Mouse (Mus musculus): Measurements from ENCODE around the gene Ap3d1. TPM values are rescaled to one million over a fixed set of nuclear protein-coding genes. Genes with fewer than 3 reads are reported as not detected.

Gene Ap3d1
- polyA plus RNA-seq, 1 experiment from 2014 or later, result 71.4 TPM

- H3K36me3 ChIP-seq, result peaks cover 51% of the 10 kb centered on the region
- 82% methylated on average over 19 of the region's 19 CpGs for WGBS
- no peaks in the 10 kb centered on the region for H3K9me3 ChIP-seq
- no peak overlapping the region for H3K4me2 ChIP-seq (replicated peaks)
- no peaks in the 10 kb centered on the region for H3K27me3 ChIP-seq (replicated peaks)
- peaks cover 31% of the 10 kb centered on the region for H3K4me1 ChIP-seq (replicated peaks)
- H3K9ac ChIP-seq, result no peak overlapping the region
- H3K4me3 ChIP-seq (replicated peaks), result no peak overlapping the region
- ATAC-seq, result no peak
- H3K27ac ChIP-seq, result no peak overlapping the region
Observed at GRCm38 (mm10) chr10:80666837-80667412, 75.1 kb downstream of the Ap3d1 start.

- no peak for ATAC-seq
- Histone ChIP-seq H3K9me3 (no peaks in the 10 kb centered on the region), H3K27ac (no peak overlapping the region), H3K36me3 (peaks cover 43% of the 10 kb centered on the region), H3K4me2 (replicated peaks) (no peak overlapping the region), H3K27me3 (replicated peaks) (no peaks in the 10 kb centered on the region), H3K4me1 (replicated peaks) (peaks cover 30% of the 10 kb centered on the region), H3K4me3 (replicated peaks) (no peak overlapping the region), H3K9ac (no peak overlapping the region)
- 80% methylated on average over 10 of the region's 10 CpGs for WGBS
Observed at GRCm38 (mm10) chr10:80665981-80666733, 75.9 kb downstream of the Ap3d1 start.

- 67% methylated on average over 4 of the region's 4 CpGs for WGBS
- H3K27ac ChIP-seq, result 0 out of 2 replicates have a peak overlapping the region, but pooled peaks have one; percentile 82
- H3K4me2 ChIP-seq (replicated peaks), result no peak overlapping the region
- H3K27me3 ChIP-seq (replicated peaks), result no peaks in the 10 kb centered on the region
- H3K4me3 ChIP-seq (replicated peaks), result no peak overlapping the region
- H3K9me3 ChIP-seq, result no peaks in the 10 kb centered on the region
- peaks cover 38% of the 10 kb centered on the region for H3K36me3 ChIP-seq
- H3K9ac ChIP-seq, result no peak overlapping the region
- ATAC-seq, result no peak
- H3K4me1 ChIP-seq (replicated peaks), result peaks cover 30% of the 10 kb centered on the region
Observed at GRCm38 (mm10) chr10:80665459-80665858, 76.6 kb downstream of the Ap3d1 start.

GRCm38 (mm10) chr10:80665016-80665380 is 77.1 kb downstream of the Ap3d1 start:
- 11% methylated on average over 10 of the region's 10 CpGs for WGBS
- Histone ChIP-seq H3K4me2 (replicated peaks) (peak overlapping the region; percentile 45), H3K27me3 (replicated peaks) (no peaks in the 10 kb centered on the region), H3K36me3 (peaks cover 34% of the 10 kb centered on the region), H3K9ac (0 out of 2 replicates have a peak overlapping the region, but pooled peaks have one; percentile 18), H3K4me1 (replicated peaks) (peaks cover 30% of the 10 kb centered on the region), H3K9me3 (no peaks in the 10 kb centered on the region), H3K27ac (peak overlapping the region; percentile 82), H3K4me3 (replicated peaks) (no peak overlapping the region)
- peak; percentile 52 for ATAC-seq

GRCm38 (mm10) chr10:80664197-80665015 is 77.7 kb downstream of the Ap3d1 start:
- Histone ChIP-seq H3K4me3 (replicated peaks) (no peak overlapping the region), H3K4me1 (replicated peaks) (peaks cover 30% of the 10 kb centered on the region)

GRCm38 (mm10) chr10:80663485-80664196 is 78.4 kb downstream of the Ap3d1 start:
- Histone ChIP-seq H3K27me3 (replicated peaks) (no peaks in the 10 kb centered on the region), H3K27ac (no peak overlapping the region; the same call in none of the 2 replicates), H3K4me3 (replicated peaks) (no peak overlapping the region), H3K9me3 (no peaks in the 10 kb centered on the region), H3K4me1 (replicated peaks) (peaks cover 32% of the 10 kb centered on the region), H3K36me3 (peaks cover 21% of the 10 kb centered on the region), H3K4me2 (replicated peaks) (no peak overlapping the region), H3K9ac (no peak overlapping the region)
- ATAC-seq, result no peak
- 36% methylated on average over 5 of the region's 5 CpGs for WGBS

More at GRCm38 (mm10) chr10:80664197-80665015, 77.7 kb downstream of the Ap3d1 start:
- H3K27ac ChIP-seq, result peak overlapping the region; percentile 82
- peak overlapping the region; percentile 45 for H3K4me2 ChIP-seq (replicated peaks)
- no peaks in the 10 kb centered on the region for H3K9me3 ChIP-seq
- H3K36me3 ChIP-seq, result peaks cover 28% of the 10 kb centered on the region
- peak; percentile 68 for ATAC-seq
- H3K9ac ChIP-seq, result peak overlapping the region; percentile 18; the same call in 1 of the 2 replicates
- H3K27me3 ChIP-seq (replicated peaks), result no peaks in the 10 kb centered on the region
- WGBS, result 21% methylated on average over 16 of the region's 16 CpGs

- no peak overlapping the region for H3K27ac ChIP-seq
Observed at GRCm38 (mm10) chr10:80661149-80661548, 80.9 kb downstream of the Ap3d1 start.

GRCm38 (mm10) chr10:80659213-80659612 is 82.9 kb downstream of the Ap3d1 start:
- Histone ChIP-seq H3K27ac (no peak overlapping the region), H3K27me3 (replicated peaks) (no peaks in the 10 kb centered on the region), H3K4me2 (replicated peaks) (peak overlapping the region; percentile 35; the same call in 1 of the 2 replicates), H3K4me1 (replicated peaks) (peaks cover 35% of the 10 kb centered on the region), H3K4me3 (replicated peaks) (no peak overlapping the region), H3K9me3 (no peaks in the 10 kb centered on the region), H3K9ac (no peak overlapping the region), H3K36me3 (no peaks in the 10 kb centered on the region)
- 14% methylated on average over 10 of the region's 10 CpGs for WGBS
- no peak for ATAC-seq

More at GRCm38 (mm10) chr10:80661149-80661548, 80.9 kb downstream of the Ap3d1 start:
- Histone ChIP-seq H3K4me1 (replicated peaks) (peaks cover 40% of the 10 kb centered on the region), H3K4me3 (replicated peaks) (no peak overlapping the region), H3K4me2 (replicated peaks) (no peak overlapping the region), H3K36me3 (no peaks in the 10 kb centered on the region), H3K9ac (no peak overlapping the region), H3K27me3 (replicated peaks) (no peaks in the 10 kb centered on the region), H3K9me3 (no peaks in the 10 kb centered on the region)
- ATAC-seq, result no peak
- WGBS, result 32% methylated on average over 5 of the region's 5 CpGs

- H3K27ac ChIP-seq, result no peak overlapping the region; the same call in 1 of the 2 replicates
- no peaks in the 10 kb centered on the region for H3K36me3 ChIP-seq
- H3K4me2 ChIP-seq (replicated peaks), result peak overlapping the region; percentile 35; the same call in 1 of the 2 replicates
- H3K4me3 ChIP-seq (replicated peaks), result no peak overlapping the region
- no peak overlapping the region for H3K9ac ChIP-seq
- no peaks in the 10 kb centered on the region for H3K9me3 ChIP-seq
- 53% methylated on average over 4 of the region's 4 CpGs for WGBS
- ATAC-seq, result 0 out of 2 replicates have a peak, but pooled peaks have one; percentile 26
- no peaks in the 10 kb centered on the region for H3K27me3 ChIP-seq (replicated peaks)
- peaks cover 34% of the 10 kb centered on the region for H3K4me1 ChIP-seq (replicated peaks)
Observed at GRCm38 (mm10) chr10:80658841-80659202, 83.2 kb downstream of the Ap3d1 start.

GRCm38 (mm10) chr10:80658194-80658840 is 83.7 kb downstream of the Ap3d1 start:
- ATAC-seq, result no peak
- 79% methylated on average over 14 of the region's 14 CpGs for WGBS
- no peaks in the 10 kb centered on the region for H3K9me3 ChIP-seq
- no peak overlapping the region; the same call in 1 of the 2 replicates for H3K27ac ChIP-seq
- no peaks in the 10 kb centered on the region for H3K27me3 ChIP-seq (replicated peaks)
- H3K9ac ChIP-seq, result no peak overlapping the region
- no peak overlapping the region for H3K4me2 ChIP-seq (replicated peaks)
- H3K4me3 ChIP-seq (replicated peaks), result no peak overlapping the region
- H3K36me3 ChIP-seq, result no peaks in the 10 kb centered on the region
- peaks cover 30% of the 10 kb centered on the region for H3K4me1 ChIP-seq (replicated peaks)
